Mouse (Mus musculus): ENCODE results near the gene Gnat2.

DNA sequence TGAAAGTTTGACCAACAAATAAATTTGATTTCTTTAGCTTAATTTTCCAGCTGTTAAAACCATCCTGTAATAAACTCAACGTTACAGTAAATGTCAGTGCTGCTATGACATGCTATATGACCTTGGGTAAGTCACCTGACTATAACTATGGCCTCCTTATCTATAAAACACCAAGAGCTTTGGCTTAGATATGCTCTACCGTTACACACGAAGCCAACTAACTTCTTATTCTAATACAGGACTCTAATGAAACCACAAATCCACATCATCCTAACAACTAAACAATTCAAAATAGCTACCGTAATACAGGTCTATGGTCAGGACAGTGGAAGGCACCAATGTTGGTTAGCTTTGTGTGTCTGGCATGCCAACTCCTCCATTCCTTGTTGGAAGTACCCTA lies 37.2 kb downstream of the Gnat2 start:
- TF ChIP-seq CTCF (IDR thresholded peaks at IDR 0.05; ENCODE audit: control insufficient read depth, insufficient read depth, insufficient replicate concordance, low read depth, low read length) = no peak
- no peak for TF ChIP-seq POLR2A (IDR thresholded peaks at IDR 0.05; ENCODE audit: control insufficient read depth, low read depth, low read length)
